Mouse (Mus musculus) neural tube, embryonic 13.5 days (tissue): ENCODE data around the gene Islr2. TPM values are rescaled to one million over a fixed set of nuclear protein-coding genes. Genes with fewer than 3 reads are reported as not detected.
A peak's percentile ranks its signal among the peaks of the same experiment; 100 is the strongest.

Experiments
- ATAC-seq: fragments of 200-750 bp; cut with Nextera tagmentation; 2 replicates; pipeline ENCODE4 v1.8.0; 2017; ENCODE audit warnings: low read depth, mild to moderate bottlenecking, moderate TSS enrichment, moderate library complexity
- H3K27ac ChIP-seq: fragments of 300-500 bp; sonication (generic); replicated peaks from 2 replicates; pipeline ENCODE4 v1.5.1; 2015; ENCODE audit warnings: moderate library complexity, mild to moderate bottlenecking, inconsistent platforms
- H3K27me3 ChIP-seq: fragments of 300-500 bp; sonication (generic); 2 replicates; pipeline ENCODE4 v1.6.1; 2015; ENCODE audit warnings: mild to moderate bottlenecking, inconsistent platforms
- H3K36me3 ChIP-seq: fragments of 300-500 bp; sonication (generic); 2 replicates; pipeline ENCODE4 v1.6.1; 2015; ENCODE audit warnings: mild to moderate bottlenecking, inconsistent platforms
- H3K4me1 ChIP-seq: fragments of 300-500 bp; sonication (generic); replicated peaks from 2 replicates; pipeline ENCODE4 v1.6.1; 2015; ENCODE audit warnings: inconsistent platforms
- H3K4me2 ChIP-seq: fragments of 300-500 bp; sonication (generic); 2 replicates; pipeline ENCODE4 v1.6.1; 2015; ENCODE audit warnings: inconsistent platforms, mild to moderate bottlenecking, moderate library complexity
- H3K4me3 ChIP-seq: fragments of 300-500 bp; sonication (generic); 2 replicates; pipeline ENCODE4 v1.5.1; 2015; ENCODE audit warnings: mild to moderate bottlenecking, inconsistent platforms
- H3K9ac ChIP-seq: fragments of 300-500 bp; sonication (generic); 2 replicates; pipeline ENCODE4 v1.6.1; 2015; ENCODE audit warnings: moderate library complexity, mild to moderate bottlenecking, inconsistent platforms
- H3K9me3 ChIP-seq: fragments of 300-500 bp; sonication (generic); 2 replicates; pipeline ENCODE4 v1.6.1; 2016; ENCODE audit warnings: inconsistent platforms
- WGBS: fragments of 180-500 bp; shearing (Covaris S2); methylation state at CpG from one replicate; pipeline ENCODE4 v1.1.7; 2015; 5-methylcytosine and 5-hydroxymethylcytosine counted together
- polyA plus RNA-seq: library from polyadenylated mRNA; unstranded; fragments of >200 nt; fragmentation: Nextera tagmentation; extraction: Ambion mirVana; gene quantifications from 2 replicates; pipeline ENCODE4 v1.2.1, GENCODE M21; 2015

Gene Islr2
- polyA plus RNA-seq, 1 experiment from 2014 or later, result 19.8 TPM

DNA sequence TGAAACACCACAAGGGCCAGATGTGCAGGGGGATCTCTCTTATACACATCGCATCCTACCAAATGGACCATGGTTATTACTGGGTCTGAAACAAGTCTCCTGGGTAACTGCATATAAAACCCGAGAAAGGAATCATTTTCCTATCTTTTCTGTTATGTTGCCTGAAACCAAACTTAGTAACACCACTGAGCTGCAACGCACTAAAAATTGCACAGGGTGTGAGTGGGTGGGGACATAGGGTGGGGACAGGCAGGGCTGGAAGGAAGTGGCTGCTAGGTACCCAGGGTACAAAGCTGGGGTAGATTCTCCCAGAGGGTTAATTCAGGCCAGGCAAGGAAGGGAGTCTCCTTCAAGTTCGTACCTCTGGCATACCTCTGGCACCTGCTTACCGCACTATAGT is 38.6 kb upstream of the Islr2 start:
- Histone ChIP-seq H3K36me3 (no peaks in the 10 kb centered on the region), H3K9me3 (no peaks in the 10 kb centered on the region), H3K9ac (no peak overlapping the region), H3K27ac (0 out of 2 replicates have a peak overlapping the region, but pooled peaks have one; percentile 38), H3K4me2 (no peak overlapping the region), H3K27me3 (no peaks in the 10 kb centered on the region), H3K4me3 (no peak overlapping the region), H3K4me1 (peaks cover 31% of the 10 kb centered on the region)
- no peak for ATAC-seq
- 77% methylated on average over 5 of the region's 5 CpGs for WGBS

- no peak overlapping the region for H3K9ac ChIP-seq
- 53% methylated on average over 9 of the region's 9 CpGs for WGBS
- peaks cover 23% of the 10 kb centered on the region for H3K4me1 ChIP-seq
- H3K4me3 ChIP-seq, result no peak overlapping the region
- 0 out of 2 replicates have a peak overlapping the region, but pooled peaks have one; percentile 38 for H3K27ac ChIP-seq
- H3K27me3 ChIP-seq, result no peaks in the 10 kb centered on the region
- H3K9me3 ChIP-seq, result no peaks in the 10 kb centered on the region
- no peak overlapping the region for H3K4me2 ChIP-seq
- 0 out of 2 replicates have a peak, but pooled peaks have one; percentile 65 for ATAC-seq
- H3K36me3 ChIP-seq, result no peaks in the 10 kb centered on the region
Measured at GRCm38 (mm10) chr9:58241780-58242485, 37.8 kb upstream of the Islr2 start.

DNA sequence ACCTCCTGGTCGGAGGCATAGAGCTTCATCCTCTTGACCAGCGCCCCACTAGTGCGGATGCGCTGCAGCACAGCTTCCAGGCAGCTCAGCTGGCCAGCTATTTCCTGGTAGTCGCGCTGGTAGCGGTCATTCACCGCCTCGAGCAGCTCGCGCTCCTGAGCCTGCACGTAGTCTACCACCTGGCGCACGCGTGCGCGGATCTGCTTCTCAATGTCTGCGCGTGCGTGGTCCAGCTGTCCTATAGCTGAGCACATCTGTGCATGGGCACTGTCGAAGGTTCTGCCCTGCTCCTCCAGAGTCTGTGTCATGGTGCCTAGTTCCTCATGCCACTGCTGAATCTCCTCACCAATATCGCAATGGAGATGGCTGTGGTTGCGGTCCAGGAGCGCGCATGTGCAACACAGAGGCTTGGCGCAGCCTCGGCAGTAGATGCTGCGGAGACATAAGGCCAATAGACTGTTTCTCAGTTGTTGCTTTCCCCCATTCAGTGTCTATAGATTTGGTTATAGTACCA is 30.4 kb upstream of the Islr2 start:
- H3K36me3 ChIP-seq, result no peaks in the 10 kb centered on the region
- WGBS, result 96% methylated on average over 28 of the region's 28 CpGs
- H3K9ac ChIP-seq, result no peak overlapping the region
- H3K4me3 ChIP-seq, result no peak overlapping the region
- no peaks in the 10 kb centered on the region for H3K27me3 ChIP-seq
- no peak for ATAC-seq
- no peak overlapping the region for H3K4me2 ChIP-seq
- H3K27ac ChIP-seq, result no peak overlapping the region
- H3K4me1 ChIP-seq, result peaks cover 6% of the 10 kb centered on the region
- H3K9me3 ChIP-seq, result no peaks in the 10 kb centered on the region

- ATAC-seq, result no peak
- Histone ChIP-seq H3K27ac (0 out of 2 replicates have a peak overlapping the region, but pooled peaks have one; percentile 7), H3K36me3 (no peaks in the 10 kb centered on the region), H3K9ac (no peak overlapping the region), H3K4me1 (peaks cover 6% of the 10 kb centered on the region), H3K27me3 (no peaks in the 10 kb centered on the region), H3K4me2 (no peak overlapping the region), H3K9me3 (no peaks in the 10 kb centered on the region), H3K4me3 (no peak overlapping the region)
- WGBS, result 69% methylated on average over 5 of the region's 5 CpGs
Measured at GRCm38 (mm10) chr9:58232374-58232773, 28.3 kb upstream of the Islr2 start.

DNA sequence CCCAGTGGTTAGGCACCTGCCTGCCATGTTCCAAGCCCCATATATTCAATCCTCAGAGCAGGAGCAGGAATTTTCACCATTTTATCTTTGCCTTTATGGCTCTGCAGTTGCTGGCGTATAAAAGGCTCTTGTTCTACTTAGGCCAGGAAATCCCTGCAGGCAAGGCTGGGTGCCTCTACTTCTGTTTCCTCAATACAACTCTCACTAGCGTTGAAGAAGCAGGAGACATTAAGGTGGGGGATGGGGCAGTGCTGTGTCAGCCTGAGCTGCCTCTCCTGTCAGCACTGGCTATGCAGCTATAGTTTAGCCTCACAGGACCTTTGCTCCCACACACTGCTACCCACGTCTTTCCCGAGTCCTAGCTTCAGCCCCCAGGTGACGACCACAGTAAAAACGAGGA is 27.6 kb upstream of the Islr2 start:
- Histone ChIP-seq H3K4me1 (peaks cover 6% of the 10 kb centered on the region), H3K4me2 (no peak overlapping the region), H3K27me3 (no peaks in the 10 kb centered on the region), H3K4me3 (no peak overlapping the region), H3K27ac (0 out of 2 replicates have a peak overlapping the region, but pooled peaks have one; percentile 7), H3K9me3 (no peaks in the 10 kb centered on the region), H3K36me3 (no peaks in the 10 kb centered on the region), H3K9ac (no peak overlapping the region)
- ATAC-seq, result no peak
- 55% methylated on average over 6 of the region's 6 CpGs for WGBS

DNA sequence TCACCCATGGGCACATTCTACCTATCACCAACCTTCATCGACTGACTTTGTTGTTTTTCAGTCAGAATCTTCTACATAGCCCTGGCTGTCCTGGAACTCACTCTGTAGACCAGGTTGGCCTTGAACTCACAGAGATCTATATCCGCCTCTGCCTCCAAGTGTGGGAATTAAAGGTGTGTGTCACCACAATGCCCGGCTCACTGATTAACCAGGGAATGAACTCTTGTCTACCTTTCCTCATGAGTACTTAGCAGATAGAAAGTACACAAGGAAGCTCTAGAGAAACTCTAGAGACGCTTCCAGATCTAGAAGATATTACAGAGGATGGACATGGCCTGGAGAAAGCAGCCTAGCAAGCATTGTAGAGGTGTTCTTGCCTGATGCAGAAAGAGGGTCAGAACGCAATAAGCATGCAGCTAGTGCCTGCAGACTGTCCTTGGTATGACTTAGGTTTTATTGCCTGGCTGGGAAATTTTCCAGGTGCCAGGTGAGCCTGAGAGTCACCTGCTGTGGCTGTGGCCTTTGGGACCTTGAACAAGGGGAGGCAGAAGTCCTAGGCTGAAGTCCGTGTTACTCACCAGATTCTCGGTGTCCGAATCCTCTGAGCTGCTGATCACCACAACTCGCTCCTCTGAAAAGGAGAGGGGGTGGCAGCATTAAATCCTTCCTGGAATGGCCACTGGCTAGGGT is 24.8 kb upstream of the Islr2 start:
- ATAC-seq, result no peak
- Histone ChIP-seq H3K4me3 (no peak overlapping the region), H3K27me3 (no peaks in the 10 kb centered on the region), H3K9me3 (no peaks in the 10 kb centered on the region), H3K27ac (no peak overlapping the region), H3K36me3 (no peaks in the 10 kb centered on the region), H3K4me2 (no peak overlapping the region), H3K9ac (no peak overlapping the region), H3K4me1 (peaks cover 6% of the 10 kb centered on the region)
- 93% methylated on average over 9 of the region's 9 CpGs for WGBS

DNA sequence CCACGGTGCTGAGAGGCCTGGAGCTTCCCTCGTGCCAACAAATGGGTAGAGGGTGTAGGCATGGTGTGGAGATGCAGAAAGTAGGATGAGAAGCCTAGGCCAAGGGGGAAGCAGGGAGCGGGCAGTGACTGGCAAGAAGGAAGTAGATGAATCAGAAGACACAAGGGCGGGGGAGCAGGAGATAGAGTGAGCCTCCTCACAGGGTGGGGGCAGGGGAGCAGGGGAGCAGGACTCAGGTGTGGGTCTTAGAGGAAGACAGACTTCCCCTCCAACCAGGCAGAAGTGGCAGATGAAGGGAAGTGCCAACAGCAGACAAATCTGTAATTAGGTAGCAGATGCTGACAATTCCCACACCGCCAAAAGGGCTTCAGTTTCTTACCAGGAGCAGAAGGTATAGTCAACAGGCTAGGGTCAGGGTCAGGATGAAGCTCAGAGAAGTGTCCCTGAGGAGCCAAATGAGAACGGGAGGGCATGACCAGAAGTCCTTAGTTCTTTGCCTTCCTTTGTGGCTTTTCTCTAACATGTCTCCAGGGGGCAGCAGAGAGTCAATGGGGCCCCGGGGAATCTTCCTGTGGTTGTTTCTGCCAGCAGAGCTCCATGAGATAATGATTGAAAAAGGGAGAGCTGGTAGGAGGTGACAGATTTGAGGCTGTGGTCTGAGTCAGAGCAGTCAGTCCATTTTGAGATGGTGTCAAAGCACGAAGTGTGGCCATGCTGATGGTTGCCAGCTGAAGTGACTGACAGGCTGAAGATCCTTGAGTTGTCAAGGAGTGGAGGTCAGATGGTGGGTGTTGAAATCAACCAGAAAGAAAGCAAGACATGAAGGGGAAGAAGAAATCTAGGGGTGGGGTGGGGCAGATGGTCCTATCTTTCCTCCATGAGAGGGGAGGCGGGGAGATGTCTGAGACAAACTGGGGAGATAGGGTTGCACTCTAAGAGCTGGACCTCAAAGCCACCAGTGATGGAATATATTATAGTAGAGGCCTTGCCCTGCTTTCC is 22.1 kb upstream of the Islr2 start:
- H3K27me3 ChIP-seq, result no peaks in the 10 kb centered on the region
- H3K4me3 ChIP-seq, result no peak overlapping the region
- 63% methylated on average over 9 of the region's 9 CpGs for whole genome bisulfite sequencing

GRCm38 (mm10) chr9:58224356-58224755 is 20.2 kb upstream of the Islr2 start:
- H3K9me3 ChIP-seq, result no peaks in the 10 kb centered on the region
- H3K9ac ChIP-seq, result no peak overlapping the region
- H3K4me2 ChIP-seq, result no peak overlapping the region
- ATAC-seq, result no peak
- H3K27me3 ChIP-seq, result no peaks in the 10 kb centered on the region
- no peak overlapping the region for H3K4me3 ChIP-seq
- no peaks in the 10 kb centered on the region for H3K4me1 ChIP-seq
- 90% methylated on average over 2 of the region's 2 CpGs for WGBS
- no peaks in the 10 kb centered on the region for H3K36me3 ChIP-seq
- H3K27ac ChIP-seq, result no peak overlapping the region

More for the DNA sequence above, 22.1 kb upstream of the Islr2 start:
- Histone ChIP-seq H3K36me3 (no peaks in the 10 kb centered on the region), H3K27ac (no peak overlapping the region), H3K4me1 (no peaks in the 10 kb centered on the region), H3K9me3 (no peaks in the 10 kb centered on the region), H3K9ac (no peak overlapping the region), H3K4me2 (no peak overlapping the region)
- no peak for ATAC-seq

- no peak overlapping the region for H3K9ac ChIP-seq
- H3K36me3 ChIP-seq, result no peaks in the 10 kb centered on the region
- H3K9me3 ChIP-seq, result no peaks in the 10 kb centered on the region
- 77% methylated on average over 24 of the region's 24 CpGs for WGBS
- H3K4me3 ChIP-seq, result no peak overlapping the region
- no peak overlapping the region for H3K27ac ChIP-seq
- H3K4me1 ChIP-seq, result no peaks in the 10 kb centered on the region
- H3K27me3 ChIP-seq, result no peaks in the 10 kb centered on the region
- ATAC-seq, result no peak
- no peak overlapping the region for H3K4me2 ChIP-seq
Measured at GRCm38 (mm10) chr9:58220218-58220903, 16.2 kb upstream of the Islr2 start.

- Histone ChIP-seq H3K4me2 (no peak overlapping the region), H3K9ac (no peak overlapping the region), H3K4me1 (peaks cover 14% of the 10 kb centered on the region), H3K4me3 (no peak overlapping the region), H3K9me3 (no peaks in the 10 kb centered on the region), H3K27ac (no peak overlapping the region), H3K27me3 (no peaks in the 10 kb centered on the region), H3K36me3 (no peaks in the 10 kb centered on the region)
- ATAC-seq, result no peak
- WGBS, result 92% methylated on average over 3 of the region's 3 CpGs
Measured at GRCm38 (mm10) chr9:58218539-58218938, 14.4 kb upstream of the Islr2 start.

DNA sequence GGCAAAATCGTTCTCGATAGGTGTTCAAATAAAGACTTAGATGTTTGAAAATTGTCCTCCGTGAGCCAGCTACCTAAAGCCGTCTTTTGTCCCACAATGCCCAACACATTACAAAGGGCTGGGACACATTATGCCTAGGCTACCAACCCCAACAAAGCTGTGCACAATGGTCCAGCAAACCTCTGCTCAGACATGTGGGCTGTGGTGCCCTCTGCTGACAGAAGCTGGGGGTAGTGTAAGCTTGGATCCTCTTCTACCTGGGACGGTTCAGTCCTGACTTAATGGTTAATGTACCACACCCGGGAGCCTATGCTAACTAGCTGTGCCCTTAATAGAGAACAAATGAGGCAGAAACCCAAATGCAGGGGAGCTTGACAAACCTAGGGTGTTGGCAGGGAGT is 12.3 kb upstream of the Islr2 start:
- Histone ChIP-seq H3K4me2 (no peak overlapping the region), H3K9me3 (no peaks in the 10 kb centered on the region), H3K9ac (no peak overlapping the region), H3K27me3 (no peaks in the 10 kb centered on the region), H3K4me1 (peaks cover 17% of the 10 kb centered on the region), H3K36me3 (no peaks in the 10 kb centered on the region), H3K27ac (no peak overlapping the region), H3K4me3 (no peak overlapping the region)
- WGBS, result 48% methylated on average over 6 of the region's 6 CpGs
- peak; percentile 56; the same call in 1 of the 2 replicates for ATAC-seq
